Mouse (Mus musculus) embryonic fibroblast, embryonic 13.5 days (primary cell): ENCODE measurements around the gene Lrrc28. TPM values are rescaled to one million over a fixed set of nuclear protein-coding genes. Genes with fewer than 3 reads are reported as not detected.
A peak's percentile ranks its signal among the peaks of the same experiment; 100 is the strongest.

Source experiments
- H3K27ac ChIP-seq: 2 replicates; pipeline ENCODE4 v1.5.1; 2012; ENCODE audit warnings: low read length, control low read depth, inconsistent platforms; ENCODE audit not compliant: insufficient read depth
- H3K4me1 ChIP-seq: 2 replicates; pipeline ENCODE4 v1.6.1; 2011; ENCODE audit warnings: low read length; ENCODE audit not compliant: control insufficient read depth, insufficient read depth
- H3K4me3 ChIP-seq: 2 replicates; pipeline ENCODE4 v1.5.1; 2011; ENCODE audit warnings: mild to moderate bottlenecking, control low read depth, low read length; ENCODE audit not compliant: insufficient read depth
- CTCF ChIP-seq: IDR thresholded peaks from 2 replicates; pipeline ENCODE4 v1.5.1; 2011; ENCODE audit warnings: mild to moderate bottlenecking, control low read depth, low read length, moderate library complexity, borderline replicate concordance; ENCODE audit not compliant: insufficient read depth
- POLR2A ChIP-seq: IDR thresholded peaks from 2 replicates; pipeline ENCODE4 v1.6.1; 2011; ENCODE audit warnings: low read depth, mild to moderate bottlenecking, control low read depth, low read length, moderate library complexity
- polyA plus RNA-seq: library from polyadenylated mRNA; stranded (reverse); fragments of >200 nt; gene quantifications from 2 replicates; pipeline ENCODE4 v1.2.4, GENCODE M21; 2011; ENCODE audit warnings: low read depth; ENCODE audit not compliant: missing spikeins, insufficient read length

Lrrc28 gene
- polyA plus RNA-seq, 1 experiment: 43.1 TPM

DNA sequence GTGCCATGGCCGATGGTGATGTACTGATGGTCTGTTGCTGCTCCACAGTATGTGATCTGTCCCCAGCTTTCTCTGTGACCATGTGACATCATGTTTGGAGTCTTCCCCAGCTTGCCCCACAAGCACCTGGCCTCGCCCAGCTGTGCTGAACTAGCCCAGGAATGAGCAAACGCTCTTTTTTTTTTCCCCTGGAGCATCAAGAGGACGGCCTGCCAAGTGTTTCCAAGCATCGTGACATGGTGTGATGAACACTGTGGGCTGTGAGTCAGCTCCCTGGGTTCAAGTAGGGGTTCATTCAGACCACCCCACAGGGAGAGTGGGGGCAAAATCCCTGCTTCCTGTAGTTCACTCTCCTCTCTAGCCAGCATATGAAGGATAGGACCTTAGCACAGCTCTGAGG, 28.6 kb upstream of the Lrrc28 start:
- Histone ChIP-seq H3K4me1 (no peaks in the 10 kb centered on the region; the same call in 1 of the 2 replicates), H3K27ac (no peak overlapping the region), H3K4me3 (no peak overlapping the region)
- TF ChIP-seq POLR2A (no peak), CTCF (no peak)

- no peak for TF ChIP-seq POLR2A
- peak; percentile 92 for TF ChIP-seq CTCF
Observed at GRCm38 (mm10) chr7:67672650-67673049, 27.6 kb upstream of the Lrrc28 start.

DNA sequence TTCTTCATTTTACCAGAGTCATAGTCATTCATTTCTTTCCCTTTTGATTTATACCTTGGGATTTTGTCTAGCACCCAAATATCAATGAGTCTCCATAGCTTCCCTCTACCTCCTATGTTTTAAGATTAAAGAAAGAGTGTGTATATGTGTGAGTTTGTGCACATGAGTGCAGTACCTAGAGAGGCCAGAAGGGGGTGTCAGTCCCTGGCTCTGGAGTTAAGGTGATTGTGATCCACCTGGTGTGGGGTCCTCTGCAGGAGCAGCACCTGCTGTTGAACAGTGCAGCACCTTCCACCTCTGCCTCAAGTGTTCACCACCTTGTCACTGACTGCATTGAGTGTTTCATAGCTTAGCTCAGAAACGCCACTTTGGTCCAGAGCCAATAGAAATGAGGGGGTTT, 25.9 kb upstream of the Lrrc28 start:
- Histone ChIP-seq H3K27ac (no peak overlapping the region), H3K4me1 (no peaks in the 10 kb centered on the region; the same call in 1 of the 2 replicates), H3K4me3 (no peak overlapping the region)
- TF ChIP-seq POLR2A (no peak), CTCF (no peak)

More at GRCm38 (mm10) chr7:67672650-67673049, 27.6 kb upstream of the Lrrc28 start:
- no peak overlapping the region for H3K27ac ChIP-seq
- H3K4me3 ChIP-seq: no peak overlapping the region
- no peaks in the 10 kb centered on the region; the same call in 1 of the 2 replicates for H3K4me1 ChIP-seq

- Histone ChIP-seq H3K4me1 (peaks cover 4% of the 10 kb centered on the region; the same call in 1 of the 2 replicates), H3K4me3 (no peak overlapping the region), H3K27ac (no peak overlapping the region)
- no peak for TF ChIP-seq POLR2A
- no peak for TF ChIP-seq CTCF
Observed at GRCm38 (mm10) chr7:67663981-67664694, 19.1 kb upstream of the Lrrc28 start.

- no peak for TF ChIP-seq POLR2A
- TF ChIP-seq CTCF: no peak
- Histone ChIP-seq H3K4me3 (no peak overlapping the region), H3K4me1 (peaks cover 4% of the 10 kb centered on the region; the same call in 1 of the 2 replicates), H3K27ac (no peak overlapping the region)
Observed at GRCm38 (mm10) chr7:67662424-67662823, 17.4 kb upstream of the Lrrc28 start.

DNA sequence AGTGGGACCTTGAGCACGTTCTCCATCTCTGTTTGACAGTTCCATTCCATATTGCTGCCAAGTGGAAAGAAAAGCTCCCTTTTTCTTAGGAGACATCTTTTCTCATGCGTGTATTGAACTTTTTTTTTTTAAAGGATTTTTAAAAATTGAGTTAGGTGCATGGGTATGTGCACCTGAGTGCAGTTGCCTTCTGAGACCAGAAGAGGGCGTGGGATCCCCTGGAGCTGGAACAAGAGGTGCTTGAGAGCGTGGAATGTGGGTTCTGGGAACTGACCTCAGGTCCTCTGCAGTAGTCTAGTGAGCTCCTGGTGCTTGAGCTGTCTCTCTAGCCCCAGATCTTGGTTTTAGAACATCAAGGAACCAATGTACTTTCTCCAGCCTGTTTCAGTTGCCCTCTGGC, 13.0 kb upstream of the Lrrc28 start:
- H3K27ac ChIP-seq: no peak overlapping the region
- no peak overlapping the region for H3K4me3 ChIP-seq
- H3K4me1 ChIP-seq: no peaks in the 10 kb centered on the region
- no peak for TF ChIP-seq CTCF

GRCm38 (mm10) chr7:67655186-67655585, 10.1 kb upstream of the Lrrc28 start:
- TF ChIP-seq POLR2A (no peak), CTCF (no peak)
- Histone ChIP-seq H3K4me3 (no peak overlapping the region), H3K27ac (no peak overlapping the region), H3K4me1 (no peaks in the 10 kb centered on the region)

DNA sequence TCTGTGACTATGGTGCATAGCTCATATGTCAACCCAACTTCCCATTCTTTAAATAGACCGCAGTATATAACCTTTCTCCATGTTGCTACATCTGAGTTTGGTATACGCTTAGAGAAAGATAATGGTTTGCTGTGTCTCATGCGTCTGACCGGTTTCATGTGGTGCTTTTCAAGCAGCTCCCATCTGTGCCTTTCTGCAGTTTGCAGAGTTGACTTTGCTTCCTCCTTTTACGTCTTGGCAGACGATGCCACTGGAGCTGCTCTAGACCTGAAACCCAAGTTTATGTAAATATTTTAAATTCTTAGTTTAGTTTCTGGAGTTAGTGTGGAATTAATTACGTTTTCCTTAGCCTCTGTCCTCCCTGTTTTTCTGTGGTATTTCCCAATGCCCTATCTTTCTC, 9.6 kb upstream of the Lrrc28 start:
- Histone ChIP-seq H3K4me3 (no peak overlapping the region), H3K4me1 (no peaks in the 10 kb centered on the region; the same call in 1 of the 2 replicates), H3K27ac (no peak overlapping the region)
- TF ChIP-seq CTCF (no peak), POLR2A (no peak)

DNA sequence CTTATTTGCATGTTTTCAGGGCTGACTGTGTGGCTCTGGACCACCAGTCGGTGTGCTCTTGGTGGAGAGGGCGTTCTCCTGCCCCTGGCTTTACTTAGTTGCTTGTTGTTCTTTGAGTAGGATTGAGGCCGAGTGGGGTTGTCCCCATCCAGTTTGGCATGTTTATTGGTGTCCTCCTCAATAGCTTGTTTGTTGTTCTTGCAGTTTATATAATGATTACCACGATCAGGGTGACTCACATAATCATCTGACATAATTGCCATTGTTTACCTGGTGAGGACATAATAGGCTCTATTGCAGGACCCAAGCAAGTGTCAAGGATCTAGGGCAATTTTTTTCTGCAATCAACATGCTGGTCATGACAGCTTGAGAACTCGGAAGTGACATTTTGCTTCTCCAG, 7.1 kb upstream of the Lrrc28 start:
- Histone ChIP-seq H3K4me3 (no peak overlapping the region), H3K27ac (no peak overlapping the region), H3K4me1 (no peaks in the 10 kb centered on the region; the same call in 1 of the 2 replicates)
- no peak for TF ChIP-seq POLR2A
- TF ChIP-seq CTCF: no peak

GRCm38 (mm10) chr7:67648376-67648775, 3.3 kb upstream of the Lrrc28 start:
- H3K4me1 ChIP-seq: no peaks in the 10 kb centered on the region; the same call in 1 of the 2 replicates
- no peak for TF ChIP-seq POLR2A
- no peak for TF ChIP-seq CTCF
- no peak overlapping the region for H3K27ac ChIP-seq

More at GRCm38 (mm10) chr7:67648376-67648775, 3.3 kb upstream of the Lrrc28 start:
- peak overlapping the region; percentile 17 for H3K4me3 ChIP-seq
